Mouse (Mus musculus) left cerebral cortex, adult 9 months (tissue): ENCODE results near the gene Fancd2os.

ENCODE experiments used
- DNase-seq, 2 experiments: peaks; one replicate each; pipeline ENCODE4 v3.0.0; 2022; ENCODE audit warnings: low spot score in 2 of 2

Fancd2os gene

DNA sequence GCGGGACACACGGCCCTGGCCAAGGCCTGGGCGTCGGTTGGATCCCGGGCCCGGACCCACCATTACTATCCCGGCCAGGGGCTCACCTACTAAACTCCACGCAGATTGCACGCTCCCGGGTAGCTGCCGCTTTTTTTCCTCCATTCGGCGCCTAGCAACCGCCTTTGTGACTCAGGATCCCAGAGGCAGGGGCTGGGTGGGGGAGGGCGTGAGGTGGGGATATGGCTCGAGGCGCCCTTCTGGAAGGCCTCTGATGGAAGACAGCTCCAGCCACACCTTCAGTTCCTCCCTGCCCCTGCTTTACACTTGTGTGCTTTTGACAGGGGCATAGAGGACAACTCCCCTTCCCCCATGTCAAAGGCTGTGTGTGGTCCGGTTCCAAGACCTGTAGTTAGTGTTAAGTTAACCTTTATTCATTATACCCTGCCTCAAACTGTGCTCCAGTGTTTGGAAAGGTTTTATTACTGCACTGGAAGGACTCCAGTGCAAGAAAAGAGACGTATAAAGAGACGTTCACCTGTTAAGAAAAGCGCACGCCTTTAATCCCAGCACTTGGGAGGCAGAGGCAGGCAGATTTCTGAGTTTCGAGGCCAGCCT is at the start of gene Fancd2os:
TSS of gene Fancd2os (minus strand) at position 173 of the 597 bp plus-strand sequence.
- no peak for DNase-seq

- DNase-seq = no peak
These were observed 49.7 kb upstream of the Fancd2os start for GRCm38 (mm10) chr6:113650197-113650640.

DNA sequence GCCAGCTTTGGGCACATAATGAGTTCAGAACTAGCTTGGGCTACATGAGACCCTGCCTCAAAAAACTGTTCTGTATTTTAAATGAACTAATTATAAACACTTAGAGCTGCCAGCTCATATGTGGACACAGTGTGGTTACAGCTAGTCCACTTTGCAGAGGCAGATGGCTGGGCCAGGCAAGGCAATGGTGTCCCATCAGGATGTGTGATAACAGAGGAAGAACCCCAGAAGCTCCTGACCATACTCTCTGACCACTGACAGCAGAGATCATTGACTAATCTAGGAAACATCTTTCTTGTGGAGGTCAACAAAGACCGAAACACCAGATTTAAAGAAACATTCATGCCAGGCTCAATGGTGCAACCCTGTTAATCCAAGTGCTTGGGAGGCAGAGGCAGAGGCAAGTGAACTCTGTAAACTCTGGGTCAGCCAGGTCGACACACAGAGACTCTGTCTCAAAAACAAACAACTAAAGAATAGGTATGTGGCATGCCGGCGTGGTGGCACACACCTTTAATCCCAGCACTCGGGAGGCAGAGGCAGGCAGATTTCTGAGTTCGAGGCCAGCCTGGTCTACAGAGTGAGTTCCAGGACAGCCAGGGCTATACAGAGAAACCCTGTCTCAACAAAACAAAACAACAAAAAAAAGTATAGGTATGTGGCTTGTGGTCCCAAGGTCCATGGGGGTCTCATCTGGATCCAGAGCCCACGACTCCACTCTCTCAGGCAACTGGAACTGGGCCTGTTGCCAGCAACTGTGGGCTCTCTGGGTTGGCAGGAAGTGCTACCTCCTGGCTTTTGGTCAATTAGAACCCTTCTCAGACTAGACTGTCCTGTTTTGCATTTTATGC is 49.1 kb upstream of the Fancd2os start:
- no peak for DNase-seq

GRCm38 (mm10) chr6:113644808-113645207 is 44.3 kb upstream of the Fancd2os start:
- DNase-seq = peak in 1 of 2 experiments; percentile 26

- DNase-seq = no peak
These were observed 43.5 kb upstream of the Fancd2os start for GRCm38 (mm10) chr6:113643967-113644366.

- no peak for DNase-seq
These were observed 42.5 kb upstream of the Fancd2os start for GRCm38 (mm10) chr6:113643021-113643420.

GRCm38 (mm10) chr6:113642605-113643004 is 42.1 kb upstream of the Fancd2os start:
- DNase-seq = no peak

DNA sequence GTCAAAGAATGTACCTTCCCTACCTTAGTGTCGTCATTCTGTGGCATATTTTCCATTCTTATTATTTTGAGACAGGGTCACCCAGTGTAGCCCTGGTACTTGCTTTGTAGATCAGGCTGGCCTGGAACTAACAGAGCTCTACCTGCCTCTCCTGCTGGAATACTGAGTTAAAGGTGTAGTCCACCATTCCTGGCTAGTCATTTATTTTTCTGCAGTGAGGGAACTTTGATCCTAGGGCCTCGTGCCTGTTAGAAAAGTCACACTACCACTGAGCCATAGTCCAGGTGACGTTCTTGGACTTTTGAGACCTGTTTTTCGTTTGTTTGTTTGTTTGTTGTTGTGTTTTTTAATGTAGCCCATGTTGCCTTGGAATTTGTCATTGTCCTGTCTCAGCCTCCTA is 38.7 kb upstream of the Fancd2os start:
- no peak for DNase-seq

- peak; percentile 79 to 96 for DNase-seq
These were observed 38.0 kb upstream of the Fancd2os start, which contains the start of gene Irak2 for GRCm38 (mm10) chr6:113638302-113639040. TSS of gene Irak2 (plus strand) at chr6:113638467.

DNA sequence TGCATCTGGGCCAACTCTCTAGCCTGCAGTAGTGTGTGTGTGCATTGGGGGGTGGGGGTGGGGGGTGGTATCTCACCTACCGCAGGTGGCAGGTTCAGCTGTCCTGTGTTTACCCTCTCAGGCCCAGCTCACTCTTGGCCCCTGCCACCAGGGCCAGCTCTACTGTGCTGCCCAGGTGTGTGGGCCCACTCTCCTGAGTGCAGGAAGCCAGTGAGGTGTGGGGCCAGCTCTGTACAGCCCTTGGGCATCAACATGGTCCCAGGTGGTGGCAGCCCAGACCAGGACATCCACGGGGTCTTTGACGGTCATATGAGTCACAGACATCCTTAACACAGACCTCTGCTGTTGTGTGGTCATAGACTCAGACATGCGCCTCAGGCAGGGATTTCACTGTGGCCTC is 32.3 kb upstream of the Fancd2os start:
- no peak for DNase-seq

DNA sequence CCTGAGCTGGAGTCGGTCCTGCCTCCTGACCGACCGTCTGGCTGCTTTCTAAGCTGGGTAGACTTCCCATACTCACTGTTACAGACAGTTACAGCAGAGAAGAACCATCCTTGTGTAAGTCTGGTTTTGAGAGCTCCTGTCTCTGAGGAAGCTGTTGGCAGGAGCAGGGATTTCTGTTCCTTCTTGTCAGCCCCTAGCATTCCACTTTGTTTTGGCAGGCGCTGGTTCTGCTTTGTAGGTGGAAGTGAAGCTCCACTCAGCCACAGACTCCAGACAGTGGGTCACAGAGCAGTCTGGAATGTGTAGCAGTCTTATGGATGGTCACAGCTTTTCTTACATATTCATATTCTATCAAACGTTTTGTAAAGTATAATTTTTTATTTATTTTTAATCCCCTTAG is 29.8 kb upstream of the Fancd2os start:
- peak in 1 of 2 experiments; percentile 44 for DNase-seq

- DNase-seq = no peak
These were observed 24.7 kb upstream of the Fancd2os start for GRCm38 (mm10) chr6:113624989-113625770.

DNA sequence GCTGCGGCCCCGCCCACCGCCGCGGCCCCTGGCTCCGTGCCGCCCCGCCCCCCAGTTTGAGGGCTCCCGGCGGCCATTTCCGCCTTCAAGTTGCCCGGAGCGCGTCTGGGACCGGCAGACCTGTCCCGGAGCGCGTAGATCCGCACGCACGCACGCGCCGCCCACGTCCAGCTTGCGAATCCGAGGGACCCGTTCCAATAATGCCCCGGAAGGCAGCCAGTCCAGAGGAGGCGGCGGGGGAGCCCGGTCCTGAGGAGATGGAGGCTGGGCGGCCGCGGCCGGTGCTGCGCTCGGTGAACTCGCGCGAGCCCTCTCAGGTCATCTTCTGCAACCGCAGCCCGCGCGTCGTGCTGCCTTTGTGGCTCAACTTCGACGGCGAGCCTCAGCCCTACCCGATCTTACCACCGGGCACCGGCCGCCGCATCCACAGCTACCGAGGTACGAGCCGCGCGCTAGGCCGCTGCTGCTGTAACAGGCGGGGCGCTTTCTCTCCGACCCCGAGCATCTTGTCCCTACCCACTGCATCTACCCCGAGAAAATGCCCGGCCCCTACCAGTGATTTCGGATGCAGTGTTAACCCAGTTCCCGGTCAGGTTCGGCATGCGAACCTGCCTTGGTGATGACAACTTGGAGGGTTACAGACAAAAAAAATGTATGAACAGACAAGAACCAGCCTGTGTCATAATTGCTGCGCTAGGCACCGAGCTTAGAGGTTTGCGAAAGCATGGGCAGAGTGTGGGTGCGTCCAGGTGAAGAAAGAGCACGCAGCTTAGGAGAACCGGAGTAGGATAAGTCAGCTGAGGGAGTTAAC is 23.6 kb upstream of the Fancd2os start, which contains the start of gene Vhl:
TSS of gene Vhl (plus strand) at position 19 of the 811 bp plus-strand sequence.
- DNase-seq = peak in 1 of 2 experiments; percentile 87

DNA sequence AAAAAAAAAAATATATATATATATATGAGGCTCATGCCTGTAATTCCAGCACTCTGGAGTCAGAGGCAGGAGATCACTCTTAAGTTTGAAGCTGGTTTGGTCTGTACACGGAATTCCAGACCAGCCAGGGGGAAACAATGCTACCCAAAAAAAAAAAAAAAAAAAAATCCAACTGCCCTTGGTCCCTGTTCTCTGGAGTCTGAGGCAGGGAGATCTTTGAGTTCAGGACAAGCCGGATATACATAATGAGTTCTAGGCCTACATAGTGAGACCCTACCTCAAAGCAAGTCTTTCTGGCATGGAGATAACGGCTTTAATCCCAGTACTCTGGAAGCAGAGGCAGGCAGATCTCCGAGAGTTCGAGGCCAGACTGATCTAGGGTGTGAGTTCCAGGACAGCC is 22.9 kb upstream of the Fancd2os start:
- DNase-seq = no peak

GRCm38 (mm10) chr6:113615489-113615888 is 15.0 kb upstream of the Fancd2os start:
- DNase-seq = no peak

GRCm38 (mm10) chr6:113614997-113615396 is 14.5 kb upstream of the Fancd2os start:
- DNase-seq = peak in 1 of 2 experiments; percentile 37

DNA sequence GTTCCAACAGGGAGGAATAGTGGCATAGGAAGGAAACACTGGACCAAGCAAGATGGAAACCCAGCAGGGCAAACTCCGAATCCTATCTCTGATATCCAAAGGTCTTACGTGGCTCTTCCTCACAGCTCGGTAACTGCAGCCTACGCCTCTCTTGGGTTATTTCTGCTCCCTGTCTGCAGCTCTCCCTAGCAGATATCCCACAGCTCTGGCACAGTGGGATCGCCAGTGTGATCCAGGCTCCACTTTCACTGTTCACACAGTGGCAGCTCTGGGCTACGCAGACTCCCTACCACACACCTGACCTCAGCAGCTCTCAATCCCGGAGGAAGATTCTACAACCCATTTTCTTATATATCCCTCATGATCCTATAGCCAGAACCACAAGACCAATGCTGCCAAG is 13.6 kb upstream of the Fancd2os start:
- DNase-seq = peak in 1 of 2 experiments; percentile 33

- DNase-seq = peak; percentile 54 to 81
These were observed 11.9 kb upstream of the Fancd2os start for GRCm38 (mm10) chr6:113612258-113612969.

- no peak for DNase-seq
These were observed 8.8 kb upstream of the Fancd2os start for GRCm38 (mm10) chr6:113609293-113609692.

- DNase-seq = no peak
These were observed 8.4 kb upstream of the Fancd2os start for GRCm38 (mm10) chr6:113608871-113609270.
